Mouse (Mus musculus) lung, adult 2 months (tissue): ENCODE measurements around the gene Lcp2.

Source experiments
- CTCF ChIP-seq: fragments of 200-500 bp; IDR thresholded peaks from 2 replicates; pipeline ENCODE4 v1.5.1; 2011; ENCODE audit warnings: mild to moderate bottlenecking, low read length, control low read depth; ENCODE audit not compliant: insufficient read depth
- POLR2A ChIP-seq: fragments of 200-500 bp; IDR thresholded peaks from 2 replicates; pipeline ENCODE4 v1.6.1; 2011; ENCODE audit warnings: low read depth, mild to moderate bottlenecking, control low read depth, low read length, borderline replicate concordance; ENCODE audit errors: extremely low read depth

- TF ChIP-seq CTCF (no peak), POLR2A (no peak)
Measured at GRCm38 (mm10) chr11:34084639-34085038, 37.9 kb downstream of the Lcp2 start.
